Mouse (Mus musculus): ENCODE data around the gene Kdm5a. TPM values are rescaled to one million over a fixed set of nuclear protein-coding genes. Genes with fewer than 3 reads are reported as not detected.

The Kdm5a gene
- polyA plus RNA-seq, 1 experiment from 2014 or later: 27.2 TPM

DNA sequence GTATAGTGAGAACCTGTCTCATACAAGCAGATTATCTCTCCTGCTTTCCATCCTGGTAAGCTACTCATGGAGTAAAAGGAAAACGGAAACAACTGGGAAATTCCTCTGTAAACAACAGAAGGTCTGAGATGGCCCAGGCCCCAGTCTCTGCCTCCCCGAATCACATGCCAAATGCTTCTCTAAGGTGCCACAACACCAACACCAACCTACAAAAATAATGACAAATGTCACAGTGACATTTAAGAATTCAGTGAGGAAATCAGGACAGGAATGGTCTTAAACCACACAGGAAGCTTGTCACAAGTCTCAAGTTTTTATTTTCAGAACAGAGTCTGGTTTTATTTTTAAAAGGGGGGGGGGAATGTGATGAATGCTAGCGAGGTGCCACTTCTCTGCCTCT lies 124.7 kb downstream of the Kdm5a start:
- H3K9me3 ChIP-seq (replicated peaks; ENCODE audit: control insufficient read depth, low read length): no peaks in the 10 kb centered on the region
- no peak overlapping the region for H3K27ac ChIP-seq (ENCODE audit: low read length)
- no peak overlapping the region for H3K9ac ChIP-seq (ENCODE audit: low read length)
- peaks cover 26% of the 10 kb centered on the region for H3K27me3 ChIP-seq (ENCODE audit: control insufficient read depth, insufficient read depth, low read length)
- no peak overlapping the region for H3K4me2 ChIP-seq (ENCODE audit: low read depth, low read length)
- no peak overlapping the region for H3K4me3 ChIP-seq (ENCODE audit: low read length)
- 44% methylated on average over 3 of the region's 3 CpGs for WGBS
- no peaks in the 10 kb centered on the region for H3K36me3 ChIP-seq (ENCODE audit: control insufficient read depth, insufficient read depth)
- no peak for ATAC-seq (replicated peaks; ENCODE audit: extremely low read depth, insufficient read depth, low FRiP score)
- peaks cover 33% of the 10 kb centered on the region for H3K4me1 ChIP-seq (ENCODE audit: control insufficient read depth, insufficient read depth, low read length)

DNA sequence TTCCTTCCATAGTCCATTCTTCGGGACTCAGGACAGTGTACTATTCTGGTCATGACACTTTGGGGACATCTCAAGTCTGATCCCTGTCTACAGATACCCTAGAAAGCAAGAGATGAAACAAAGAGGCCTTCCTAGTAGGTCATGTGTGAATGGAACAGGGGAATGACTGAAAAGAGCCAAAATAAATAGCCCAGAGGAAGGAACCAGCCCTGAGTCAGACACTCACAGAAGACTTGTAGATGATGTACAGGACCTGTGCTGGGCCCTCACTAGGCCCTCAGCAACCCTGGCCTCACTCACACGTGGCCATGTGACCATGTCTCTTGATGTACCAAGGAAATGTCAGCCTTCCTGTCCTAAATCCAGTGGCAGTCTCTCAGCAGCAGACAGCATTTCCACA lies 125.5 kb downstream of the Kdm5a start:
- ATAC-seq (replicated peaks; ENCODE audit: extremely low read depth, insufficient read depth, low FRiP score): no peak
- Histone ChIP-seq H3K4me2 (ENCODE audit: low read depth, low read length) (no peak overlapping the region), H3K9me3 (replicated peaks; ENCODE audit: control insufficient read depth, low read length) (no peaks in the 10 kb centered on the region), H3K4me1 (ENCODE audit: control insufficient read depth, insufficient read depth, low read length) (peaks cover 33% of the 10 kb centered on the region), H3K27me3 (ENCODE audit: control insufficient read depth, insufficient read depth, low read length) (peaks cover 30% of the 10 kb centered on the region), H3K36me3 (ENCODE audit: control insufficient read depth, insufficient read depth) (no peaks in the 10 kb centered on the region), H3K27ac (ENCODE audit: low read length) (no peak overlapping the region), H3K4me3 (ENCODE audit: low read length) (no peak overlapping the region), H3K9ac (ENCODE audit: low read length) (no peak overlapping the region)
- WGBS: 55% methylated on average over 2 of the region's 2 CpGs

DNA sequence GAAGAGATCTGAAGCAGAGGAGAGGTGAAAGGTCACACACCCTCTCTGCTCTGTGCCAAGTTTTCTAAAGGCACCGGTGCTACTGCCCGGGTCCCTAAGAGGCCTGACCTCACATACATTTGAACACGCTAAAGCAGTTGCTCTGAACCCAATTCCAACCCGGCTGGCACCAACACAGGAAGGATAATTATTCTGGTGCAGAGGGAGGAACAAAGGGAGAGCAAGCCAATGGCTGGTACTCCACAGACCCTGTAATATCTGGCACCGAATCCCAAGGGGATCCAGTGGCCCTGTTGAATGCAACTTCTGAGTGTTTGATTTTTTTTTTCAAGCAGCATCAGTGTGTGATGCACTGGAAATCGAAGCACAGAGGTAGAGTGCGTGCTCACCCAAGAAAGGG lies 127.1 kb downstream of the Kdm5a start:
- H3K9me3 ChIP-seq (replicated peaks; ENCODE audit: control insufficient read depth, low read length): no peaks in the 10 kb centered on the region
- ATAC-seq (replicated peaks; ENCODE audit: extremely low read depth, insufficient read depth, low FRiP score): no peak
- no peaks in the 10 kb centered on the region for H3K36me3 ChIP-seq (ENCODE audit: control insufficient read depth, insufficient read depth)
- H3K4me3 ChIP-seq (ENCODE audit: low read length): no peak overlapping the region
- H3K27me3 ChIP-seq (ENCODE audit: control insufficient read depth, insufficient read depth, low read length): peaks cover 37% of the 10 kb centered on the region
- H3K27ac ChIP-seq (ENCODE audit: low read length): no peak overlapping the region
- 59% methylated on average over 7 of the region's 7 CpGs for WGBS
- no peak overlapping the region for H3K4me2 ChIP-seq (ENCODE audit: low read depth, low read length)
- peaks cover 19% of the 10 kb centered on the region for H3K4me1 ChIP-seq (ENCODE audit: control insufficient read depth, insufficient read depth, low read length)
- H3K9ac ChIP-seq (ENCODE audit: low read length): no peak overlapping the region

DNA sequence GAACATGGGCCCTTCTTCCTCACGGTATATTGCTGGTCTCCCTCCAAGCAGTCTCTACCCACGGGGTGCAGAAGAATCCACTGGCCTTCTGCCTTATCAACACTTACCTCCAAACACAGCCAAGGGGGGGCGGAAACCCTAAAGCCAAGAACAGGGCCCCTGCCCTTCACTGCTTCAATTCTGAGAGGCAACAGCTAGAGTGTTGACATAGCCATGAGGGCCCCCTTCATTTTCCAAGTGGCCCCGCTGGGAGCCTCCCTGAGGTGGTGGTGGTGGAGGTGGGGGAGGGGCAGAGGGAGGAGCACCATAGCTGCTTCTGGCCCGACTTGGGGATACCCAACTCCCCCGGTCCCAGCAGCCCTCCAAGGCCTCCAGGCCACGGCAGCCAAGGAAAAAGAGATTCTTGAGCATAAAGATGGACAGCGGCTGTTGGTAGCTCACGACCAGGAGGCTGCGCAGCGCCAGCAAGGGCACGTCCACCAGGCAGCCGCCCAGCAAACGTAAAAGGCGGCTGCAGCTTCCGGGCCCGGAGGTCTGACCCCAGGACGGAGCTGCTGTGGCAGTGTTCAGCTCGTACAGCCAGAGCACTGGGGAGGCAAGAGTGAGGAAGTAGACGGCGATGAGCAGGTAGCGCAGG lies 128.1 kb downstream of the Kdm5a start:
- Histone ChIP-seq H3K9ac (ENCODE audit: low read length) (no peak overlapping the region), H3K9me3 (replicated peaks; ENCODE audit: control insufficient read depth, low read length) (no peaks in the 10 kb centered on the region), H3K4me1 (ENCODE audit: control insufficient read depth, insufficient read depth, low read length) (peaks cover 18% of the 10 kb centered on the region), H3K36me3 (ENCODE audit: control insufficient read depth, insufficient read depth) (no peaks in the 10 kb centered on the region), H3K27me3 (ENCODE audit: control insufficient read depth, insufficient read depth, low read length) (peaks cover 37% of the 10 kb centered on the region), H3K4me2 (ENCODE audit: low read depth, low read length) (peak overlapping the region; percentile 100), H3K4me3 (ENCODE audit: low read length) (peak overlapping the region; percentile 74), H3K27ac (ENCODE audit: low read length) (no peak overlapping the region)
- ATAC-seq (replicated peaks; ENCODE audit: extremely low read depth, insufficient read depth, low FRiP score): no peak
- 8% methylated on average over 22 of the region's 22 CpGs for WGBS

DNA sequence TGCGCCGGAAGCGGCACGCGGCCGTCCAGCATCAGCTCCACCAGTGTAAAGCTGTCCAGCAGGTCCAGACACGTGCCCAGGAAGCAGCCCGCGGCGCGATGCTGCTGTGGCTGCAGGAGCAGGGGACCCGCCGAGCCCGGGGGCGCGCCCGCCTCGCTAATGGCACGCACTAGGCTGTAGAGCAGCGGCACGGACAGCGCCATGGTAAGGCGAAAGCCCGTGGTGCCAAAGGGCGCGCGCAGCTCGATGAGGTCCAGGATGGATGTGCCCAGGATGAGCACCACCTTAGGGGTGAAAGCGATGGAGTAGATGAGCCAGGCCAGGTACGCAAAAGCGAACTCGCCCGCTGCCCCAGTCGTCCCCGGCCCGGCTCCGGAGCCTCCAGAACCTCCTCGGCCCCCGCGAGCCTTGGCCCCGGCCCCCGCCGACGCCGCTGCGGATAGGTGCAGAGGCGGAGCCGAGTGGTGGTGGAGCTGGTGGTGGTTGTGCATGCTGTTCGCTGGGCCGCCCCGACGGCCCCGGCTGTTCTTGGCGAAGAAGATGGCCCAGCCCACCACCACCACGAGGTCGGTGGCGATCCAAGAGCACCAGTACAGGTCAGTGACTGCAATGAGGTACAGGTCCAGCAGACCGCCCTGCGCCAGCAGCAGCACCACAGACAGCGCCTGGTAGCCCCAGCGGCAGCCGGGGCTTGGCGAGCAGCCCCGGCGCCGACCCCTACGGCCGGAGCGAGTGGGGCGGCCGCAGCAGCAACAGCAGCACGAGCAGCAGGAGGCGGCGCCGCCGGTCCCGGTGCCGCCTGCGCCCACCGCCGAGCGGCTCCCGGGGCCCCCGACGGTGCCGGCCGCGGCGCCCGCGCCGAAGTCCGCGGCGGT lies 128.8 kb downstream of the Kdm5a start:
- H3K4me1 ChIP-seq (ENCODE audit: control insufficient read depth, insufficient read depth, low read length): peaks cover 18% of the 10 kb centered on the region
- H3K9me3 ChIP-seq (replicated peaks; ENCODE audit: control insufficient read depth, low read length): no peaks in the 10 kb centered on the region
- H3K9ac ChIP-seq (ENCODE audit: low read length): peak overlapping the region; percentile 68; the same call in 1 of the 2 replicates
- peak overlapping the region; percentile 74 for H3K4me3 ChIP-seq (ENCODE audit: low read length)
- H3K4me2 ChIP-seq (ENCODE audit: low read depth, low read length): peak overlapping the region; percentile 100
- ATAC-seq (replicated peaks; ENCODE audit: extremely low read depth, insufficient read depth, low FRiP score): 0 out of 2 replicates have a peak, but pooled peaks have one; percentile 23
- H3K27ac ChIP-seq (ENCODE audit: low read length): no peak overlapping the region
- 1% methylated on average over 91 of the region's 95 CpGs for WGBS
- peaks cover 37% of the 10 kb centered on the region for H3K27me3 ChIP-seq (ENCODE audit: control insufficient read depth, insufficient read depth, low read length)
- H3K36me3 ChIP-seq (ENCODE audit: control insufficient read depth, insufficient read depth): no peaks in the 10 kb centered on the region

DNA sequence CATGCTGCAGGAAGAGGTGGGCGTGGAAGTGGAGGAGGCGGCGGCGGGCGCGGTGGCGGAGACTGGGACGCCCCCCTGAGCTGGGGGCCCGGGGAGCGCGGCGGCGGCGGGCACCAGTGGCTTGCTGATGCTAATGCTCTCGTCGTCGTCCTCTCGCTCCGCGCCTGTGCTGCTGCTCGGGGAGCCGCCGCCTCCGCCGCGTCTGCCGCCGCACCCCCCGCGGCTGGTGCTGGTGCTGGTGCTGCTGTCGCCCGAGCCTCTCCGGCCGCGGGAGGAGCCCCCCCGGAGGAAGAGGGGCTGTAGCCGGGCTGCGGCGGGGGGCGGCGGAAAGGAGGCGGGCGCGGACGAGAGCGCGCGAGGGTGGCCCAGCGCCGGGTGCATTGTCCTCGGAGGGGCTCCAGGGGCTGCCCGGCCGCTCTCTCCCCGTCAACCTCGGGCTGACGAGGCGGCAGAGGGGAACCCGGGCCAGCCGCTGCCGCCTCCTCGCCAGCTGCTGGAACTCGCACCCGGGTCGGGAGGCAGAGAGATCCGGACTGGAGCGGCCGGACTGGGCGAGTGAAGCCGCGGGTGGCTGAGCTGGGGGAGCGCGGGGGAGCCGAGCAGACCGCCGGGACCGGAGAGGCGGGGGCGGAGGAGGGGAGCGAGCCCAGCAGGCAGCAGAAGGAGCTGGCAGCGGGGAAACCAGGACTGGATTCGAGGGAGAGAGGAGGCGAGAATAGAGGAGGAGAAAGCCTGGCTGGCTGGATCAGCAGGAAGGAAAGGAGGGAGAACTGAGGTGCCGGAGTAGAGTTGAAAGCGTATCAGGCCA lies 129.7 kb downstream of the Kdm5a start, which contains the start of gene Tmem121b:
Tmem121b (minus strand) TSS at position 434 of the 808 bp plus-strand sequence.
- peak within 1 kb of the TSS; percentile 74 for H3K4me3 ChIP-seq (ENCODE audit: low read length)
- peaks cover 18% of the 10 kb centered on the region for H3K4me1 ChIP-seq (ENCODE audit: control insufficient read depth, insufficient read depth, low read length)
- ATAC-seq (replicated peaks; ENCODE audit: extremely low read depth, insufficient read depth, low FRiP score): peak; percentile 32; the same call in 1 of the 2 replicates
- no peak within 1 kb of the TSS for H3K27ac ChIP-seq (ENCODE audit: low read length)
- H3K9me3 ChIP-seq (replicated peaks; ENCODE audit: control insufficient read depth, low read length): no peaks in the 10 kb centered on the region
- H3K4me2 ChIP-seq (ENCODE audit: low read depth, low read length): peak within 1 kb of the TSS; percentile 100
- under 1% methylated on average over 70 of the region's 84 CpGs for WGBS
- no peaks in the 10 kb centered on the region for H3K36me3 ChIP-seq (ENCODE audit: control insufficient read depth, insufficient read depth)
- peak within 1 kb of the TSS; percentile 68 for H3K9ac ChIP-seq (ENCODE audit: low read length)
- peaks cover 37% of the 10 kb centered on the region for H3K27me3 ChIP-seq (ENCODE audit: control insufficient read depth, insufficient read depth, low read length)

Other genes with a start within 250 kb of the Kdm5a start
- gene D330020A13Rik, start 69.8 kb upstream of the Kdm5a start, polyA plus RNA-seq (2015; fragmentation: Nextera tagmentation; extraction: Ambion mirVana): 0.49 TPM in 1 of 2 replicates, not detected in the other
- 0.20 TPM in 2 replicates for gene B4galnt3, start 69.6 kb upstream of the Kdm5a start, polyA plus RNA-seq (2015; fragmentation: Nextera tagmentation; extraction: Ambion mirVana)
- gene Ccdc77, start 250 bp downstream of the Kdm5a start, polyA plus RNA-seq (2015; fragmentation: Nextera tagmentation; extraction: Ambion mirVana): 18.6 and 21.0 TPM in 2 replicates
- gene Il17ra, start 99.1 kb downstream of the Kdm5a start, polyA plus RNA-seq (2015; fragmentation: Nextera tagmentation; extraction: Ambion mirVana): 6.5 and 9.0 TPM in 2 replicates
- 0.07 and 0.11 TPM in 2 replicates for gene Tmem121b, start 129.7 kb downstream of the Kdm5a start, polyA plus RNA-seq (2015; fragmentation: Nextera tagmentation; extraction: Ambion mirVana)
- gene Hdhd5, start 167.2 kb downstream of the Kdm5a start, polyA plus RNA-seq (2015; fragmentation: Nextera tagmentation; extraction: Ambion mirVana): 14.9 and 17.4 TPM in 2 replicates

All from heart, embryonic 16.5 days (tissue).